Mouse (Mus musculus) neural tube, embryonic 11.5 days (tissue): Measurements from ENCODE around the gene Nck1. TPM values are rescaled to one million over a fixed set of nuclear protein-coding genes. Genes with fewer than 3 reads are reported as not detected.

ENCODE experiments used
- ATAC-seq: fragments of 200-750 bp; cut with Nextera tagmentation; 2 replicates; pipeline ENCODE4 v1.8.0; 2017; ENCODE audit warnings: moderate number of reproducible peaks, mild to moderate bottlenecking, moderate TSS enrichment, moderate library complexity; ENCODE audit not compliant: insufficient read depth, low FRiP score, low TSS enrichment
- DNase-seq: peaks from one replicate; pipeline ENCODE4 v3.0.0-alpha.2; 2015; ENCODE audit warnings: low spot score
- H3K27ac ChIP-seq: fragments of 300-500 bp; sonication (generic); 2 replicates; pipeline ENCODE4 v1.5.1; 2014; ENCODE audit warnings: low read depth, mild to moderate bottlenecking, low read length
- H3K27me3 ChIP-seq: fragments of 300-500 bp; sonication (generic); 2 replicates; pipeline ENCODE4 v1.6.1; 2014; ENCODE audit warnings: mild to moderate bottlenecking, low read length, mixed read lengths; ENCODE audit not compliant: control insufficient read depth, insufficient read depth
- H3K36me3 ChIP-seq: fragments of 300-500 bp; sonication (generic); 2 replicates; pipeline ENCODE4 v1.6.1; 2014; ENCODE audit warnings: mild to moderate bottlenecking, low read length, moderate library complexity, mixed read lengths; ENCODE audit not compliant: control insufficient read depth, insufficient read depth
- H3K4me1 ChIP-seq: fragments of 300-500 bp; sonication (generic); 2 replicates; pipeline ENCODE4 v1.6.1; 2014; ENCODE audit warnings: low read length, mixed read lengths; ENCODE audit not compliant: control insufficient read depth, insufficient read depth
- H3K4me2 ChIP-seq: fragments of 300-500 bp; sonication (generic); 2 replicates; pipeline ENCODE4 v1.6.1; 2014; ENCODE audit warnings: low read depth, mild to moderate bottlenecking, moderate library complexity
- H3K4me3 ChIP-seq: fragments of 300-500 bp; sonication (generic); 2 replicates; pipeline ENCODE4 v1.5.1; 2014; ENCODE audit warnings: low read depth, low read length
- H3K9ac ChIP-seq: fragments of 300-500 bp; sonication (generic); 2 replicates; pipeline ENCODE4 v1.6.1; 2014; ENCODE audit warnings: mild to moderate bottlenecking, low read length
- H3K9me3 ChIP-seq: fragments of 300-500 bp; sonication (generic); 2 replicates; pipeline ENCODE4 v1.6.1; 2016; ENCODE audit warnings: low read length; ENCODE audit not compliant: control insufficient read depth
- WGBS: fragments of 180-500 bp; shearing (Covaris S2); extraction: QIAGEN DNeasy Blood & Tissue Kit; methylation state at CpG from one replicate; pipeline ENCODE4 v1.1.7; 2014; 5-methylcytosine and 5-hydroxymethylcytosine counted together
- polyA plus RNA-seq: library from polyadenylated mRNA; unstranded; fragments of >200 nt; fragmentation: Nextera tagmentation; extraction: Ambion mirVana; gene quantifications from 2 replicates; pipeline ENCODE4 v1.2.1, GENCODE M21; 2014

Nck1 gene
- polyA plus RNA-seq, 1 experiment from 2014 or later = 75.9 TPM

DNA sequence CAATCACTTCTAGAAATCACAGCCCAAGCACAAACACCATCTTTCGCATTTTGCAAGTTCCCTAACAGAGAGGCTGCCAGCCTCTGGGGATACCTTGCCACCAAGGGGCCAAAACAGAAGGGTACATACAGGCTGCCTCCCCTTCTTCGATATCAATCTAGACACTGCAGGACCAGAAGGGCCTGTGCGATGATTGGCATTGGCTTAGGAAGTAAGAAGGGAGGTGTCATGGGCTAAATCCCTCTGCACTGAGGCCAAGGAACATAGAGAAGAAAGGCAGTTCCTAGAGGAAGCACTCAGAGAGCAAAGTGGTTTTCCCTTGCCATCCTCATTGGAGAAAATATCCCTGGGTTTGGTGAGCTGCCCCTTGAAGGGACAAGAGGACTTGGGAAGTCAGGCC, 76.3 kb downstream of the Nck1 start:
- Histone ChIP-seq H3K4me3 (no peak overlapping the region), H3K27ac (no peak overlapping the region), H3K4me1 (no peaks in the 10 kb centered on the region), H3K36me3 (no peaks in the 10 kb centered on the region), H3K9me3 (no peaks in the 10 kb centered on the region), H3K9ac (no peak overlapping the region), H3K27me3 (no peaks in the 10 kb centered on the region), H3K4me2 (no peak overlapping the region)
- DNase-seq (no peak), ATAC-seq (no peak)
- 92% methylated on average over 3 of the region's 3 CpGs for WGBS

- no peak overlapping the region for H3K27ac ChIP-seq
- no peak for ATAC-seq
- 94% methylated on average over 8 of the region's 8 CpGs for WGBS
- no peaks in the 10 kb centered on the region for H3K27me3 ChIP-seq
- no peaks in the 10 kb centered on the region for H3K36me3 ChIP-seq
- no peak for DNase-seq
- no peaks in the 10 kb centered on the region for H3K4me1 ChIP-seq
- no peak overlapping the region for H3K4me2 ChIP-seq
- no peak overlapping the region for H3K9ac ChIP-seq
- H3K4me3 ChIP-seq = no peak overlapping the region
- no peaks in the 10 kb centered on the region for H3K9me3 ChIP-seq
Observed at GRCm38 (mm10) chr9:100468151-100468550, 77.8 kb downstream of the Nck1 start.

DNA sequence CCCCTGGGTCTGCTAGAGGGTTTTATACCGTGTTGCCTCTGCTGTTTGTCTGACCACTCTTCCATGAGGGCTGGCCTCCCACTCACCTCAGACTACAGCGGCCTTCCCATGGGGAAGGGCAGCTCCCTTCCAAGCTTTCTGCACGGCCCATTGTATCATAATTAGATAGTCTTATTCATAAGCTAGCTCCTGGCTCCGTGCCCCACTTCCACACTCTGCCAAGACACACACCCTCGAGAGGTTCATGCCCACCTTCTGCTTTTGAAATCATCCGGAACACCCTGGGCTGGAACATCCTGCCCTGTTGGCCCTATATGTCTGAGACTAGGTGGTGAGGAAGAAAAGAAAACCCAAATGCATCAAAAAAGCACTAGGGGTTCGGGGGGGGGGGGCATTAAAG, 78.3 kb downstream of the Nck1 start:
- WGBS = 89% methylated on average over 7 of the region's 7 CpGs
- no peak overlapping the region for H3K9ac ChIP-seq
- no peaks in the 10 kb centered on the region for H3K4me1 ChIP-seq
- no peak overlapping the region for H3K4me2 ChIP-seq
- no peak overlapping the region for H3K27ac ChIP-seq
- H3K4me3 ChIP-seq = no peak overlapping the region
- no peaks in the 10 kb centered on the region for H3K27me3 ChIP-seq
- H3K9me3 ChIP-seq = no peaks in the 10 kb centered on the region
- no peak for DNase-seq
- H3K36me3 ChIP-seq = no peaks in the 10 kb centered on the region
- no peak for ATAC-seq

GRCm38 (mm10) chr9:100466743-100467142, 79.2 kb downstream of the Nck1 start:
- WGBS = 83% methylated on average over 3 of the region's 3 CpGs
- H3K9me3 ChIP-seq = no peaks in the 10 kb centered on the region
- no peak overlapping the region for H3K27ac ChIP-seq
- H3K4me3 ChIP-seq = no peak overlapping the region
- H3K9ac ChIP-seq = no peak overlapping the region
- H3K4me1 ChIP-seq = no peaks in the 10 kb centered on the region
- ATAC-seq = no peak
- DNase-seq = no peak
- H3K4me2 ChIP-seq = no peak overlapping the region
- no peaks in the 10 kb centered on the region for H3K27me3 ChIP-seq
- H3K36me3 ChIP-seq = no peaks in the 10 kb centered on the region

DNA sequence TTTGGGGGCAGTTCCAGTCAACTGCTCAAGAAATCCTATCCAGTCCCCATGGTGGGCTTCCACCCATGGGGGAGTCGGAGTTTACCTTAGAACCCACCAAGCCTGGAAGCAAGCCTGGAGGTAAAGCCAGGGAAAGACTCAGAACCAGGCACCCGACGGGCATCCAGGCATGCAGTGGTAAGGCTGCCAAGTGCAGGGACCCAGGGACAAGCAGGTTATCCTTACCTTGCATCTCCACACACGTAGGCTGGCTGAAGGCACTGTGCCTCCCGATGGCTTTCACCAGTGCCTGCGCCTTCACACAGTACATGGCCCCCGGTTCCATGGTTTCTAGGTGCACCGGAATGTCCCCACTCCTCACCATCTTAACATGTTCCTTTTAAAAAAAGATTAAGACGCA, 79.9 kb downstream of the Nck1 start:
- DNase-seq (no peak), ATAC-seq (no peak)
- 90% methylated on average over 9 of the region's 9 CpGs for WGBS
- Histone ChIP-seq H3K9me3 (no peaks in the 10 kb centered on the region), H3K36me3 (no peaks in the 10 kb centered on the region), H3K9ac (no peak overlapping the region), H3K4me1 (no peaks in the 10 kb centered on the region), H3K4me2 (no peak overlapping the region), H3K4me3 (no peak overlapping the region), H3K27me3 (no peaks in the 10 kb centered on the region), H3K27ac (no peak overlapping the region)

DNA sequence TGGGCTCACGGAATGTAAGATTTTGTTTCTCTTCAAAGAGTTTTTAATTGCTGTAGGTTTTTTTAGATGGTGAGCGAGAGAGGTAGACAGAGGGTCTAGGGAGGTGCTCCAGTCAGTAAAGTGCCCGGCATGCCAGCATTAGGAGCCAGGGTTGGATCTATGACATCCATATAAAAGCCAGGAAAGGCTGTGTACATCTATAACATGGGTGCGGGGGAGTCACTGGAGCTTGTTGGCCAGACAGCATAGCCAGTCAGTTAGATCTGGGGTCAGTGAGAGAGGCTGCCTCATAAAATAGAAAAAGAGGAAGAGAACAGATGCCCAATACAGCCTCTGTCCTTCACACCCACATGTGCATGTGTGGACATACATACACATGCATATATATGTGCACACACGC, 80.6 kb downstream of the Nck1 start:
- Histone ChIP-seq H3K9ac (no peak overlapping the region), H3K27ac (no peak overlapping the region), H3K4me2 (no peak overlapping the region), H3K4me3 (no peak overlapping the region), H3K27me3 (no peaks in the 10 kb centered on the region), H3K9me3 (no peaks in the 10 kb centered on the region), H3K36me3 (no peaks in the 10 kb centered on the region), H3K4me1 (no peaks in the 10 kb centered on the region)
- WGBS = 97% methylated on average over 5 of the region's 5 CpGs
- ATAC-seq = no peak
- no peak for DNase-seq

DNA sequence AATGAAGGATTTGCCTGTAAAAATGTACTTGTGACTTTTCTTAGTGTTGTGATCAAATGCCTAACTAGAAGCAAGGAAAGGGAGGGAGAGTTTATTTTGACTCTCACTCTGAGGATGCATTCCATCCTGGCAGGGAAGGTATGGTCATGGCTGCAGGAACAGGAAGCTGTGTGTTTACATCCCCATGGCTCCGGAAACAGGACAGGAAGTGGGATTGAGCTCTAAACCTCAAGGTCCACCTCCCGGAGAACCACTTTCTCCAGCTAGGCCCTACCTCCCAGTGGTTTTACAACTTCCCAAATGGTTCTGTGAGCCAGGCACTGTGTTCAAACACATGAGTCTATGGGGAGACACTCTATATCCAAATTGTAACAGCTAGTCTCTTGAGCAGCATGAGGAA, 82.2 kb downstream of the Nck1 start:
- Histone ChIP-seq H3K4me3 (no peak overlapping the region), H3K4me2 (no peak overlapping the region), H3K9ac (no peak overlapping the region), H3K4me1 (no peaks in the 10 kb centered on the region), H3K9me3 (no peaks in the 10 kb centered on the region), H3K27me3 (no peaks in the 10 kb centered on the region), H3K36me3 (no peaks in the 10 kb centered on the region; the same call in 1 of the 2 replicates), H3K27ac (no peak overlapping the region)
- ATAC-seq (no peak), DNase-seq (no peak)
- 77% methylated on average over 2 of the region's 2 CpGs for WGBS

DNA sequence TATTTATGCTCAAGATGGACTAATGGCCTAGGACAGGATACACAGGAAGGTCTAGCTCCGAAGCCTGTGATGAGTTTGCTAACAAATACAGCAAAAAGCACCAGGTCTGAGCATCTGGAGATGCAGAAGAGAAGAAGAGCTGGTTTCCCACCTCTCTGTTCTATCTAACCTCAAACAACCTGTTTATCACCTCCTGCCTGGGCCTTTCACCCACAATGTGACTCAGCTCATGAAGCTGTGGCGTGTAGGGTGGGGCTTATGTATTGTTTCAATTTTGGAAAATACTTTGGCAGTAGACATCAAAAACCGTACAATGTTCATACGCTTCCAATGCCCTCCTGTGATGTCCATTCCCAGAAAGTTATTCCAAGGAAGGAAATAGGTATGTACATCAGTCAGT, 83.8 kb downstream of the Nck1 start:
- Histone ChIP-seq H3K27ac (no peak overlapping the region), H3K36me3 (no peaks in the 10 kb centered on the region; the same call in 1 of the 2 replicates), H3K27me3 (no peaks in the 10 kb centered on the region), H3K4me1 (no peaks in the 10 kb centered on the region), H3K4me3 (no peak overlapping the region), H3K4me2 (no peak overlapping the region), H3K9ac (no peak overlapping the region), H3K9me3 (no peaks in the 10 kb centered on the region)
- DNase-seq = no peak
- 94% methylated on average over 4 of the region's 4 CpGs for WGBS
- ATAC-seq = no peak

- Histone ChIP-seq H3K9ac (no peak overlapping the region), H3K9me3 (no peaks in the 10 kb centered on the region), H3K4me3 (no peak overlapping the region), H3K36me3 (no peaks in the 10 kb centered on the region; the same call in 1 of the 2 replicates), H3K27ac (no peak overlapping the region), H3K27me3 (no peaks in the 10 kb centered on the region), H3K4me1 (no peaks in the 10 kb centered on the region), H3K4me2 (no peak overlapping the region)
- WGBS = 89% methylated on average over 9 of the region's 9 CpGs
- DNase-seq (no peak), ATAC-seq (no peak)
Observed at GRCm38 (mm10) chr9:100461671-100462070, 84.3 kb downstream of the Nck1 start.
